Mouse (Mus musculus): Measurements from ENCODE around the gene Kcnk18. TPM values are rescaled to one million over a fixed set of nuclear protein-coding genes. Genes with fewer than 3 reads are reported as not detected.

Gene Kcnk18
- polyA plus RNA-seq (2011; ENCODE audit: insufficient read length, low read depth, missing spikeins) = not detected in 2 replicates

GRCm38 (mm10) chr19:59218991-59219390 lies at the start of gene Kcnk18:
Gene Kcnk18, plus strand, starts transcription at chr19:59219214.
- Histone ChIP-seq H3K4me1 (ENCODE audit: control insufficient read depth, insufficient read depth, low read length) (no peaks in the 10 kb centered on the region), H3K4me3 (ENCODE audit: insufficient read depth, low read length) (no peak within 1 kb of the TSS), H3K27ac (ENCODE audit: insufficient read depth, low read length) (no peak within 1 kb of the TSS)
- TF ChIP-seq POLR2A (IDR thresholded peaks at IDR 0.05; ENCODE audit: low read depth, low read length) (no peak), CTCF (IDR thresholded peaks at IDR 0.05; ENCODE audit: borderline replicate concordance, insufficient read depth, low read length) (no peak)

- Histone ChIP-seq H3K4me3 (ENCODE audit: insufficient read depth, low read length) (0 out of 2 replicates have a peak within 1 kb of the TSS, but pooled peaks have one; percentile 21), H3K4me1 (ENCODE audit: control insufficient read depth, insufficient read depth, low read length) (no peaks in the 10 kb centered on the region), H3K27ac (ENCODE audit: insufficient read depth, low read length) (no peak within 1 kb of the TSS)
- no peak for TF ChIP-seq POLR2A (IDR thresholded peaks at IDR 0.05; ENCODE audit: low read depth, low read length)
- no peak for TF ChIP-seq CTCF (IDR thresholded peaks at IDR 0.05; ENCODE audit: borderline replicate concordance, insufficient read depth, low read length)
Measured at GRCm38 (mm10) chr19:59169936-59170765, 48.9 kb upstream of the Kcnk18 start, which contains the start of gene Vax1. Gene Vax1, minus strand, starts transcription at chr19:59170056.

GRCm38 (mm10) chr19:59170766-59171095 lies 48.3 kb upstream of the Kcnk18 start:
- Histone ChIP-seq H3K4me3 (ENCODE audit: insufficient read depth, low read length) (no peak overlapping the region), H3K27ac (ENCODE audit: insufficient read depth, low read length) (no peak overlapping the region), H3K4me1 (ENCODE audit: control insufficient read depth, insufficient read depth, low read length) (no peaks in the 10 kb centered on the region)
- TF ChIP-seq CTCF (IDR thresholded peaks at IDR 0.05; ENCODE audit: borderline replicate concordance, insufficient read depth, low read length) = no peak
- TF ChIP-seq POLR2A (IDR thresholded peaks at IDR 0.05; ENCODE audit: low read depth, low read length) = no peak

GRCm38 (mm10) chr19:59171151-59171870 lies 47.7 kb upstream of the Kcnk18 start:
- H3K4me3 ChIP-seq (ENCODE audit: insufficient read depth, low read length) = no peak overlapping the region
- no peak for TF ChIP-seq POLR2A (IDR thresholded peaks at IDR 0.05; ENCODE audit: low read depth, low read length)
- TF ChIP-seq CTCF (IDR thresholded peaks at IDR 0.05; ENCODE audit: borderline replicate concordance, insufficient read depth, low read length) = no peak

GRCm38 (mm10) chr19:59171871-59172245 lies 47.2 kb upstream of the Kcnk18 start:
- no peaks in the 10 kb centered on the region for H3K4me1 ChIP-seq (ENCODE audit: control insufficient read depth, insufficient read depth, low read length)
- H3K4me3 ChIP-seq (ENCODE audit: insufficient read depth, low read length) = no peak overlapping the region
- no peak for TF ChIP-seq CTCF (IDR thresholded peaks at IDR 0.05; ENCODE audit: borderline replicate concordance, insufficient read depth, low read length)
- TF ChIP-seq POLR2A (IDR thresholded peaks at IDR 0.05; ENCODE audit: low read depth, low read length) = no peak
- no peak overlapping the region for H3K27ac ChIP-seq (ENCODE audit: insufficient read depth, low read length)

More at GRCm38 (mm10) chr19:59171151-59171870, 47.7 kb upstream of the Kcnk18 start:
- Histone ChIP-seq H3K27ac (ENCODE audit: insufficient read depth, low read length) (no peak overlapping the region), H3K4me1 (ENCODE audit: control insufficient read depth, insufficient read depth, low read length) (no peaks in the 10 kb centered on the region)

- Histone ChIP-seq H3K4me1 (ENCODE audit: control insufficient read depth, insufficient read depth, low read length) (no peaks in the 10 kb centered on the region), H3K4me3 (ENCODE audit: insufficient read depth, low read length) (no peak overlapping the region), H3K27ac (ENCODE audit: insufficient read depth, low read length) (no peak overlapping the region)
- TF ChIP-seq POLR2A (IDR thresholded peaks at IDR 0.05; ENCODE audit: low read depth, low read length) = no peak
- no peak for TF ChIP-seq CTCF (IDR thresholded peaks at IDR 0.05; ENCODE audit: borderline replicate concordance, insufficient read depth, low read length)
Measured at GRCm38 (mm10) chr19:59172781-59173180, 46.2 kb upstream of the Kcnk18 start.

- no peak for TF ChIP-seq CTCF (IDR thresholded peaks at IDR 0.05; ENCODE audit: borderline replicate concordance, insufficient read depth, low read length)
- no peak for TF ChIP-seq POLR2A (IDR thresholded peaks at IDR 0.05; ENCODE audit: low read depth, low read length)
- Histone ChIP-seq H3K4me1 (ENCODE audit: control insufficient read depth, insufficient read depth, low read length) (no peaks in the 10 kb centered on the region), H3K27ac (ENCODE audit: insufficient read depth, low read length) (no peak overlapping the region), H3K4me3 (ENCODE audit: insufficient read depth, low read length) (no peak overlapping the region)
Measured at GRCm38 (mm10) chr19:59173341-59174015, 45.5 kb upstream of the Kcnk18 start.

- TF ChIP-seq POLR2A (IDR thresholded peaks at IDR 0.05; ENCODE audit: low read depth, low read length) = no peak
- no peak for TF ChIP-seq CTCF (IDR thresholded peaks at IDR 0.05; ENCODE audit: borderline replicate concordance, insufficient read depth, low read length)
- Histone ChIP-seq H3K27ac (ENCODE audit: insufficient read depth, low read length) (no peak overlapping the region), H3K4me3 (ENCODE audit: insufficient read depth, low read length) (no peak overlapping the region), H3K4me1 (ENCODE audit: control insufficient read depth, insufficient read depth, low read length) (no peaks in the 10 kb centered on the region)
Measured at GRCm38 (mm10) chr19:59184000-59184399, 35.0 kb upstream of the Kcnk18 start.

GRCm38 (mm10) chr19:59188981-59189380 lies 30.0 kb upstream of the Kcnk18 start:
- TF ChIP-seq CTCF (IDR thresholded peaks at IDR 0.05; ENCODE audit: borderline replicate concordance, insufficient read depth, low read length) = no peak
- no peak for TF ChIP-seq POLR2A (IDR thresholded peaks at IDR 0.05; ENCODE audit: low read depth, low read length)
- Histone ChIP-seq H3K4me1 (ENCODE audit: control insufficient read depth, insufficient read depth, low read length) (no peaks in the 10 kb centered on the region), H3K27ac (ENCODE audit: insufficient read depth, low read length) (no peak overlapping the region), H3K4me3 (ENCODE audit: insufficient read depth, low read length) (no peak overlapping the region)
